Mouse (Mus musculus): ENCODE data around the gene Nt5dc1. TPM values are rescaled to one million over a fixed set of nuclear protein-coding genes. Genes with fewer than 3 reads are reported as not detected.

Nt5dc1 gene
- polyA plus RNA-seq, 1 experiment from 2014 or later = 1.7 TPM

Other genes starting within 250 kb of the Nt5dc1 start
- gene Dse, start 210.8 kb downstream of the Nt5dc1 start, polyA plus RNA-seq (2015; fragmentation: Nextera tagmentation; extraction: Ambion mirVana) = 6.1 and 6.7 TPM in 2 replicates
- gene Tspyl1, start 136.4 kb downstream of the Nt5dc1 start, polyA plus RNA-seq (2015; fragmentation: Nextera tagmentation; extraction: Ambion mirVana) = 128 and 149 TPM in 2 replicates
- gene Tspyl4, start 121.1 kb downstream of the Nt5dc1 start, polyA plus RNA-seq (2015; fragmentation: Nextera tagmentation; extraction: Ambion mirVana) = 406 and 423 TPM in 2 replicates
- 0.15 and 0.46 TPM in 2 replicates for gene Col10a1, start 28.6 kb downstream of the Nt5dc1 start, polyA plus RNA-seq (2015; fragmentation: Nextera tagmentation; extraction: Ambion mirVana)
- 0.33 and 0.47 TPM in 2 replicates for gene Frk, start 64.8 kb upstream of the Nt5dc1 start, polyA plus RNA-seq (2015; fragmentation: Nextera tagmentation; extraction: Ambion mirVana)

Data from midbrain, embryonic 16.5 days (tissue).